Mouse (Mus musculus) adrenal gland, adult (tissue): ENCODE results near the gene Med20.
"Not testable (repeated sequence)": the region's sequence is repeated elsewhere in the genome, so short reads cannot be mapped to it uniquely, and the experiment has no call there.

ENCODE experiments used
- DNase-seq, 2 experiments: peaks; one replicate each; pipeline ENCODE4 v3.0.0; 2022 to 2023; ENCODE audit warnings: low spot score in 1 of 2; ENCODE audit not compliant: inconsistent age in 2 of 2

The Med20 gene

GRCm38 (mm10) chr17:47596162-47596838 is 15.1 kb upstream of the Med20 start:
- DNase-seq: peak; percentile 44 to 75

DNA sequence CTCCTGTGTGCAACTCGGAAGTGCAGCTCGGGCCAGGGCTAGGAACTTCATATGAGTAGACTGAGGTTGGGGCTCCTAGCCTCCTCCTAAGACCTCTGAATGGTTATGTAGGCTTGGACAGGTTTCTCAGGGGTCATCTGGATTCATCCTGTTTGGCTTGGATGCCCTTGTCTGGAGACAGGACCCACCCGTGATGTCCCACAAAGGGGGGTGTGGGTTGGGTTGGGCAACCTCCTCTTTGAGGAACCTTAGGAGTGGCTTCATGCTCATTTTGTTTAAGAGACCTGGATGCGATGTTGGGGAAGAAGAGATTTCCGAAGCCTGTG is 14.6 kb upstream of the Med20 start:
- DNase-seq: peak in 1 of 2 experiments; percentile 75

DNA sequence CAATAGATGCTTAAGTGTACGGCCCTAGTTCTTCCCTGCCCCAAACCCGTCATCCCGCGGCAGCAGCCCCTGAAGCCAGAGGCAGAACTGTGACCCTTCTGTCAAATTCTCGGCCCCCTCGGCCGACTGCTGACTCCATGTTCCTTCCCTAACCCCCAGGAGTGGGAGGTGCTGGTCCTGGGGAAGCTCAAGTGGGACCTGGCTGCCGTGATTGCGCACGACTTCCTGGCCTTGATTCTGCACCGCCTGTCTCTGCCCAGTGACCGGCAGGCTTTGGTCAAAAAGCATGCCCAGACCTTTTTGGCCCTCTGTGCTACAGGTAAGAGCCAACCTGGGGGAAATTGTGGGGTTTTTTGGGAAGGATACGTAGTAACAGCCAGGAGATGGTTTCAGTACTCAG is 14.1 kb upstream of the Med20 start:
- DNase-seq: peak; percentile 62 to 84

- DNase-seq: peak; percentile 59 to 87
These were observed 13.4 kb upstream of the Med20 start for GRCm38 (mm10) chr17:47597838-47598579.

GRCm38 (mm10) chr17:47598580-47599304 is 12.6 kb upstream of the Med20 start:
- peak in 1 of 2 experiments; percentile 62 for DNase-seq

- DNase-seq: peak in 1 of 2 experiments; percentile 68
These were observed 11.7 kb upstream of the Med20 start for GRCm38 (mm10) chr17:47599511-47600297.

DNA sequence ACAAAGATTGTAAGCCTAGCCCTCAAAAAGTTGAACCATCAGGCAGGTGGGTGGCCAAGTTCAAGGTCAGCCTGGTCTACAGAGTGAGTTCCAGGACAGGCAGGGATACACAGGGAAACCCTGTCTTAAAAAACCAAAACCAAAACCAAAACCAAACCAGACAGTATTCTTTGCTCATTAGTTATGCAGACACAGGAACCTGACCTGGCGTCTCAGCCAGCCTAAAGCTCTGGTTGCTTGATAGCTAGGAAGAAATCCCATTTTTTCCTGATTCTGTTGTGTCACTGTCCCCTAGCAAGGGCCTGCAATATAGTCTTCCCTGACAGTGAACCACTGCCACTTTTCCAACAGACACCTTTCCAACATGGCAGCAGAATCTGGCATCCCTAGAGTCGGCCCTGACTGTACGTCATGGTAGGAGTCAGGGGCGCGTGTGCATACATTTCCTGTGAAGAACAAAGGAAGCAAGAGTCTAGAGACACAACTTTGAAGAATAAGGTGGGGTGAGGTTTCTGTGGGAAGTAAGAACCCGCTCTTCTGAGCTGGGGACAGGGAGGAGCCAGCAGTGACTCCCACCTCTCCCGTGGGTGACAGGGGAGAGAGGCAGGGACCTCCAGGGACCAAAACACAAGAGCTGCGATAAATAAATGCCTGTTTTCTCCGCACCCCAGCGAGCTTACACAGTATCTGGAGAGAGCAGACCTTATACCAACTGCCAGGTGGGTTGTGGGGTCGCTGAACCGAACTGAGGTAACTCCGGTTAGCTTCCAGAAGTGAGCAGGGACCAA is 10.6 kb upstream of the Med20 start:
- DNase-seq: no peak

GRCm38 (mm10) chr17:47601389-47601755 is 10.0 kb upstream of the Med20 start:
- peak in 1 of 2 experiments; percentile 50 for DNase-seq

DNA sequence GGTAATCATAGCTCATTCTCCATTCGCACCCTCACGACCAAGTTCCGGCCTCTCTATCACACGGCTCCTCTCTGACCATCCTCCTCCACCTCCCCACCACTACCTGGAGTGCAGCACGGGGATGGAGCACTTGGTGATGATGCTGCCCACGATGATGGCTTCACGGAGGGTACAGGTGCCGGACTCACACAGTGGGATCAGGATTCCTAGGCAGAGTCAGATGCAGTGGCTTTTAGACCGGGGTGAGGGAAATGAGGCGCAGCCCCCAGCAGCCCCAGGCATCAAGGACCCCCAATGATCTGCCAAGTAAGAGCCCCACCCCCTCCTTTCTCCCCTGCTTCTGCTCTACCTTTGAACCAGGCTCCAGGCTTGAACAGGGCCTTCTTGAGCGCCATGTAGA is 9.1 kb upstream of the Med20 start:
- DNase-seq: no peak

GRCm38 (mm10) chr17:47606220-47606619 is 5.2 kb upstream of the Med20 start:
- DNase-seq: peak in 1 of 2 experiments; percentile 65

GRCm38 (mm10) chr17:47609182-47609581 is 2.2 kb upstream of the Med20 start:
- no peak for DNase-seq

- no peak for DNase-seq
These were observed 240 bp downstream of the Med20 start for GRCm38 (mm10) chr17:47611661-47611982.

DNA sequence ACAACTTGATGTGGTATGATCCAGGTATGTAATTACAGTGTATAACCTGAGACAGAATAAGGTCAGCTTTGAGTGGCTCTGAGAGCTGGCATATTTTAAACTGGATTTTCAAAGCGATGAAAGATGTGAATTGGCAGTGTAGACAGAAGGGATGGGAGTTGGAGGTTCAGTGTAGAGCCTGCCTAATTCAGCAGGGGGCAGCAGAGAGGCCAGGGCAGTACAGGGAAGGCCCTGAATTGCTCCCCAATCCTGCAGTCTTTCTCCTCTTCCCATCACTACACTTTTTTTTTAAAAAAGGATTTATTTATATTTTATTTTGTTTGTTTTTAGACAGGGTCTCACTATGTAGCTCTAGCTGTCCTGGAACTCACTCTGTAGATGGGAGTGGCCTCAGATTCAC is 2.6 kb downstream of the Med20 start:
- DNase-seq: peak in 1 of 2 experiments; percentile 78

GRCm38 (mm10) chr17:47616119-47616518 is 4.7 kb downstream of the Med20 start:
- no peak for DNase-seq

- no peak for DNase-seq
These were observed 5.3 kb downstream of the Med20 start for GRCm38 (mm10) chr17:47616652-47617051.

GRCm38 (mm10) chr17:47617605-47618307 is 6.4 kb downstream of the Med20 start:
- DNase-seq: no peak

DNA sequence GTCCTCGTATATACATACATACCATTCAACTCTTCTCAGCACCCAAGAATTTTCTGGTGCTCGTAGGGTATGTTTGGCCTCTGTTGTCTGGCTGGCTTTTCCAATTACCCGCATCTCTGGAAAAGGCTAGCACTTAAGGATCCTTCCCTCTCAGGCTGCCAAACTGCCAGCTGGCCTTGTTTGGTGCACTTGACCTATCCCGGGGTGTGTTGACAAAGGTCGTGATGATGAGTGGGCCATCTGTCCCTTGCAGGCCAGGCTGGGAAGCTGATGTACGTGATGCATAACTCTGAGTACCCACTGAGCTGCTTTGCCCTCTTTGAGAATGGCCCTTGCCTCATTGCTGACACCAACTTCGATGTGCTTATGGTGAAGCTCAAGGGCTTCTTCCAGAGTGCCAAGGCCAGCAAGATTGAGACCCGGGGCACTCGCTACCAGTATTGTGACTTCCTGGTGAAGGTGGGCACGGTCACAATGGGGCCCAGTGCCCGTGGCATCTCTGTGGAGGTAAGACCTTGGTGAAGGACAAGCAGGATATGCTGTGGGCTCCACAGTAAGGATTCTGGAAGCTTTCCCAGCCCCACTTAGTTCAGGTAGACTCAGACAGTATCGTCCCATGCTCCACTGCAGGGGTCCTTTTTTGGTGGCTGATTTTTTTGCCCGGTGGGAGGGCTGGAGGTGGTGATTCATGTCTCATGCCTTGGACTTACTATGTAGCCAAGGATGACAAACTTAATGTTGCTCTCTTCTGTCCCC is 7.4 kb downstream of the Med20 start:
- DNase-seq: peak in 1 of 2 experiments; percentile 61

GRCm38 (mm10) chr17:47622912-47623554 is 11.7 kb downstream of the Med20 start:
- no peak for DNase-seq

- not testable (repeated sequence) for DNase-seq
These were observed 13.2 kb downstream of the Med20 start for GRCm38 (mm10) chr17:47624572-47624971.
